Mouse (Mus musculus) ES-E14 (cell line): ENCODE data around the gene Cacna1g. TPM values are rescaled to one million over a fixed set of nuclear protein-coding genes. Genes with fewer than 3 reads are reported as not detected.
"Not testable (repeated sequence)": the region's sequence is repeated elsewhere in the genome, so short reads cannot be mapped to it uniquely, and the experiment has no call there.

Experiments
- DNase-seq: peaks from one replicate; pipeline ENCODE4 v3.0.0-alpha.2; 2013; ENCODE audit warnings: low read depth, low spot score
- H3K27ac ChIP-seq: 2 replicates; pipeline ENCODE4 v1.5.1; 2012; ENCODE audit warnings: low read depth, mild to moderate bottlenecking, low read length, moderate library complexity, mixed read lengths; ENCODE audit not compliant: poor library complexity, insufficient read depth, severe bottlenecking
- H3K36me3 ChIP-seq: 2 replicates; pipeline ENCODE4 v1.6.1; 2012; ENCODE audit warnings: mild to moderate bottlenecking, low read length, moderate library complexity, mixed read lengths; ENCODE audit not compliant: control insufficient read depth, poor library complexity, insufficient read depth, severe bottlenecking
- H3K4me1 ChIP-seq, 2 experiments: fragments of 150-350 bp in 1 of 2; sonication (generic) in 1 of 2; 2 replicates each; pipeline ENCODE4 v1.6.1; 2012; ENCODE audit warnings: low read length in 2 of 2, mild to moderate bottlenecking in 1 of 2, mixed read lengths in 1 of 2; ENCODE audit not compliant: control insufficient read depth in 2 of 2, insufficient read depth in 2 of 2, poor library complexity in 1 of 2
- H3K4me3 ChIP-seq, 2 experiments: fragments of 150-350 bp in 1 of 2; sonication (generic) in 1 of 2; 2 replicates each; pipeline ENCODE4 v1.5.1; 2012; ENCODE audit warnings: low read length in 2 of 2, low read depth in 1 of 2, mild to moderate bottlenecking in 1 of 2, mixed read lengths in 1 of 2; ENCODE audit not compliant: insufficient read depth in 1 of 2, poor library complexity in 1 of 2, severe bottlenecking in 1 of 2
- H3K9ac ChIP-seq: 2 replicates; pipeline ENCODE4 v1.6.1; 2012; ENCODE audit warnings: low read depth, mild to moderate bottlenecking, low read length, mixed read lengths; ENCODE audit not compliant: poor library complexity, insufficient read depth, severe bottlenecking
- H3K9me3 ChIP-seq: fragments of 150-350 bp; sonication (generic); 2 replicates; pipeline ENCODE4 v1.6.1; 2012; ENCODE audit warnings: low read depth, mild to moderate bottlenecking, low read length; ENCODE audit not compliant: control insufficient read depth, insufficient read depth
- CHD2 ChIP-seq: IDR thresholded peaks from 2 replicates; pipeline ENCODE4 v1.6.1; 2014; ENCODE audit warnings: mild to moderate bottlenecking, low read depth, low read length, inconsistent platforms
- HCFC1 ChIP-seq: IDR thresholded peaks from 2 replicates; pipeline ENCODE4 v1.6.1; 2012; ENCODE audit warnings: low read length, inconsistent platforms, borderline replicate concordance; ENCODE audit not compliant: insufficient read depth
- MAFK ChIP-seq: IDR thresholded peaks from 2 replicates; pipeline ENCODE4 v1.6.1; 2014; ENCODE audit warnings: mild to moderate bottlenecking, low read depth, low read length, inconsistent platforms; ENCODE audit not compliant: insufficient read depth
- ZC3H11A ChIP-seq: IDR thresholded peaks from 2 replicates; pipeline ENCODE4 v1.6.1; 2012; ENCODE audit warnings: low read depth, mild to moderate bottlenecking, inconsistent platforms, low read length, borderline replicate concordance
- ZNF384 ChIP-seq: IDR thresholded peaks from 2 replicates; pipeline ENCODE4 v1.6.1; 2012; ENCODE audit warnings: low read depth, low read length, inconsistent platforms
- in situ Hi-C, 2 experiments: fragments of 600-800 bp; cut with MboI; formaldehyde crosslinking; loops; one replicate each; pipeline ENCODE4 v1.15.1; 2025; ENCODE audit warnings: low sequenced_read_pairs in 2 of 2, inconsistent platforms in 1 of 2; ENCODE audit not compliant: unreplicated experiment in 2 of 2
- total RNA-seq: library from RNA; depleted of rRNA; stranded (reverse); fragments of 300-350 nt; gene quantifications from 2 replicates; pipeline ENCODE4 v1.2.3, GENCODE M21; 2012

The Cacna1g gene
- total RNA-seq, 1 experiment: 2.2 TPM

GRCm38 (mm10) chr11:94400996-94401395 is 73.0 kb downstream of the Cacna1g start:
- in situ Hi-C loops: no loop called here
- Histone ChIP-seq H3K4me3 (no peak overlapping the region), H3K9me3 (no peaks in the 10 kb centered on the region), H3K9ac (no peak overlapping the region), H3K36me3 (no peaks in the 10 kb centered on the region), H3K27ac (no peak overlapping the region), H3K4me1 (0 out of 4 replicates have a peak, but pooled peaks cover 2% of the 10 kb centered on the region in 2 experiments)
- TF ChIP-seq ZC3H11A (no peak), CHD2 (no peak), HCFC1 (no peak), MAFK (no peak), ZNF384 (no peak)
- DNase-seq: no peak

- in situ Hi-C loops: no loop called here
- DNase-seq: no peak
- no peak for TF ChIP-seq ZC3H11A
- no peak for TF ChIP-seq ZNF384
- TF ChIP-seq CHD2: no peak
Observed at GRCm38 (mm10) chr11:94394107-94394506, 79.9 kb downstream of the Cacna1g start.

GRCm38 (mm10) chr11:94393490-94393889 is 80.5 kb downstream of the Cacna1g start:
- H3K9me3 ChIP-seq, in situ Hi-C loops, H3K9ac ChIP-seq, H3K4me3 ChIP-seq, H3K4me1 ChIP-seq, H3K27ac ChIP-seq, H3K36me3 ChIP-seq, DNase-seq: not testable (repeated sequence)
- peak; percentile 80 for TF ChIP-seq ZNF384

More at GRCm38 (mm10) chr11:94394107-94394506, 79.9 kb downstream of the Cacna1g start:
- Histone ChIP-seq H3K27ac (no peak overlapping the region), H3K4me3 (no peak overlapping the region), H3K4me1 (no peaks in the 10 kb centered on the region), H3K9ac (no peak overlapping the region), H3K9me3 (no peaks in the 10 kb centered on the region), H3K36me3 (no peaks in the 10 kb centered on the region)

GRCm38 (mm10) chr11:94392672-94393109 is 81.3 kb downstream of the Cacna1g start, which contains the start of gene Abcc3:
Gene Abcc3, minus strand, starts transcription at chr11:94392997.
- H3K4me3 ChIP-seq: peak within 1 kb of the TSS; percentile 55 to 57
- no peak within 1 kb of the TSS for H3K27ac ChIP-seq
- peak; percentile 45 for DNase-seq
- TF ChIP-seq MAFK (no peak), ZNF384 (no peak), CHD2 (no peak), HCFC1 (no peak), ZC3H11A (no peak)
- H3K9me3 ChIP-seq: no peaks in the 10 kb centered on the region
- no peaks in the 10 kb centered on the region for H3K4me1 ChIP-seq
- in situ Hi-C loops: no loop called here
- no peaks in the 10 kb centered on the region for H3K36me3 ChIP-seq
- peak within 1 kb of the TSS; percentile 41 for H3K9ac ChIP-seq

GRCm38 (mm10) chr11:94391661-94392060 is 82.3 kb downstream of the Cacna1g start:
- in situ Hi-C loops: no loop called here
- DNase-seq: no peak
- H3K4me3 ChIP-seq: no peak overlapping the region
- H3K9ac ChIP-seq: no peak overlapping the region
- no peaks in the 10 kb centered on the region for H3K36me3 ChIP-seq
- no peak for TF ChIP-seq CHD2
- no peak for TF ChIP-seq ZC3H11A
- no peak for TF ChIP-seq HCFC1
- no peak for TF ChIP-seq MAFK
- TF ChIP-seq ZNF384: no peak
- no peak overlapping the region for H3K27ac ChIP-seq
- no peaks in the 10 kb centered on the region for H3K4me1 ChIP-seq
- no peaks in the 10 kb centered on the region for H3K9me3 ChIP-seq
